15 mouse cellular contexts compared by ENCODE assay signal in the genomic region with DNA sequence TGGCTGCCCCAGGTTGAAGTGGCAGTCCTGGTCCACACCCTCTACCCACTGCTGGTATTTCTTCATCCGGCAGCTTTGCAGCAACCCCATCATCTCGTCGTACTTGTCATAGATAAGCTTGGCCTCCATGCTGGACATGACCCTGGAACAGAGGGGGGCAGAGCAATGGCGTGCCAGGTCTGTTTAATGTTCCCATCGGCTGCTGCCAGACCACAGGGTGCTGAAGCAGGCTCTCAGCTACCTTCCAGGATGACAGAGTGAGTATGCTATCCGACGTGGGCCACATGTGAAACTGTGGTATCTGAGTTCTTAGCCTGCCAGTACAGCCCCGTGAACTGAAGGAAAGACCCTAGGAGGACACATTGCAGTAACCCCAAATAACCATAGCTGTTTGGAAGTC.
"Had no signal": no experiment of that assay in that cellular context is flagged by ENCODE, and none has a peak within 500 bp of the region (broad histone marks: within the 10 kb centered on the region; RNA-seq: fewer than 3 reads in every experiment).

No protein-coding gene starts in this region.

- H3K9ac ChIP-seq: limb, embryonic 12.5 days; limb, embryonic 15.5 days; liver, embryonic 14.5 days; liver, postnatal 0 days; lung, embryonic 14.5 days; midbrain, embryonic 13.5 days had no signal

- H3K27ac ChIP-seq: limb, embryonic 12.5 days; limb, embryonic 15.5 days; liver, embryonic 14.5 days; macrophage; midbrain, embryonic 13.5 days had no signal

- H3K4me3 ChIP-seq: limb, embryonic 12.5 days; limb, embryonic 15.5 days; midbrain, embryonic 13.5 days had no signal

- ATAC-seq: liver, postnatal 0 days; lung, postnatal 0 days; midbrain, embryonic 13.5 days; midbrain, embryonic 16.5 days had no signal

- DNase-seq: kidney, postnatal 14 days; kidney, postnatal 4 days; left cerebral cortex, postnatal 4 days; liver, postnatal 0 days; lung, embryonic 14.5 days; thymus, adult 18-20 months; thymus, postnatal 36 days had no signal

- H3K27me3 ChIP-seq: limb, embryonic 12.5 days; limb, embryonic 15.5 days; midbrain, embryonic 13.5 days had no signal

- H3K4me2 ChIP-seq: limb, embryonic 12.5 days; limb, embryonic 15.5 days; liver, embryonic 11.5 days; lung, embryonic 14.5 days; midbrain, embryonic 13.5 days had no signal

- H3K36me3 ChIP-seq: limb, embryonic 12.5 days; limb, embryonic 15.5 days; midbrain, embryonic 13.5 days had no signal

- H3K9me3 ChIP-seq: limb, embryonic 12.5 days; limb, embryonic 15.5 days; midbrain, embryonic 13.5 days had no signal

- H3K4me1 ChIP-seq: limb, embryonic 12.5 days; limb, embryonic 15.5 days; midbrain, embryonic 13.5 days had no signal
